Mouse (Mus musculus): ENCODE results near the gene Chil4. TPM values are rescaled to one million over a fixed set of nuclear protein-coding genes. Genes with fewer than 3 reads are reported as not detected.
"Not testable (repeated sequence)": the region's sequence is repeated elsewhere in the genome, so short reads cannot be mapped to it uniquely, and the experiment has no call there.

Gene Chil4
- polyA plus RNA-seq (2012; rRNA removed): not detected in 2 replicates

DNA sequence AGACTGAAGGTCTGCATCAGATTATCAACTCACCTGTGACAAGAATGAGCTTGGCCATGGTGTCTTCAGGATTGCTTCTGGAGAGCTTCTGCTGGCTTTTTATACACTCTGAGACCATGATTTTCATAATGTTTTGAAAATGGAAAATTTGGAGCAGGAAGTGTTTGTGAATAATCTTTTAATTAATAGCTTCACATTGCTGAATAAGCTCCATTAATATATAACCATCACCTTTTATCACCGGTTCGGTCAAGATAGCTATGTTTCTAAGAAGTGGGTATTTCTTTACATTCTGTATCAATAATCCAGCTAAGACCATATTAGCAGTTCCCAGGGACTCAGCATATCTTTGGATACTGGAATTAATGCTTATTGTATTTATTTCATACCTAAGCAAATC, at the start of gene Chil4:
TSS of gene Chil4 (minus strand) at position 101 of the 400 bp plus-strand sequence.
- DNase-seq (ENCODE audit: low spot score): no peak

DNA sequence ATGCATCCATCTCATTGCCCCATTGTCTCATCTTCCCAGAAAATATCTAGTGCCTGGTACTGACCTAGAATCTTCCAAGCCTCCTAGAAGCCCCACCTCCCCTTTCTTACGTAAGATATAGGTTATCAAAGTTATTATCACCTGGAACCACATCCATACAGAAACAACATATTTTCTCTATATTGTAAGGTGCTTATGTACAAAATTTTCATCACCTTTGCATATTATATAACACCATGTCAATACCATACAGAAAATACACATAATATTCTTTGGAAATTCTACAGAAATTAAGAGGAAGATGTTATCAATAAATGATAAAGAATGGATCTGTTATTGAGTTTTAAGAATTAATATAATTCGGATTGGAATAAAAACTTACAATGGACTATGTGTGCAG, 46.5 kb upstream of the Chil4 start:
- no peak for DNase-seq (ENCODE audit: low spot score)

- DNase-seq (ENCODE audit: low spot score): no peak
Measured at GRCm38 (mm10) chr3:106264854-106265253, 45.5 kb upstream of the Chil4 start.

- DNase-seq (ENCODE audit: low spot score): not testable (repeated sequence)
Measured at GRCm38 (mm10) chr3:106257076-106257475, 37.8 kb upstream of the Chil4 start.

GRCm38 (mm10) chr3:106252719-106253118, 33.4 kb upstream of the Chil4 start:
- no peak for DNase-seq (ENCODE audit: low spot score)

DNA sequence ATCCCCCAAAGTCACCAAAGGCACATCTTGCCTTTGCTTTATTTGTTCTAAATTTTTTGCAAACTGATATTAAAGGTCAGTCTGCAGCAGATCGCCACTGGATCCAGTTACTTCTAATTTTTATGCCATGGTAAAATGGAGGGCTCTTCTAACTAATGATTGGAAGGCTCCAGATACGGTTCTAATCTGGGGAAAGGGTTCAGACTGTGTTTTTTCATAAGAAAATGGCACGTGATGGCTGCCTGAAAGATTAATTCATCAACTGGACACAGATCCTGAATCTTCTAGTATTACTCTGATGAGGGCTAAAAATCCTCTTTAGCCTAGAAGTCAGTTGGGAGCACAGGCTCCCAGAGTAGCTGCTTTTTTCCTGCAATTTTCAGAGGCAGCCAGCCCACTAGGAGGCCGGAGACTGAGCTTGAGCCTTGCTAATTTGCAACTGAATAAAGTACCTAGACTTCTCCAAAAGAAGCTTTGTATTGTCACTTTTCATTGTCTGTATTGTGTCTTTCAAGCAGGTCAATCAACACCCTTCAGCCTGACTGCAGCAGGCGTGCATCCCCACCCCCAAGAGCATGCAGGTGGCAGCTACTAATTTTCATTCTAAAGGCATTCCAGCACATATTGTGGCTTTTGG, 31.6 kb upstream of the Chil4 start:
- DNase-seq (ENCODE audit: low spot score): not testable (repeated sequence)

GRCm38 (mm10) chr3:106247369-106247768, 28.1 kb upstream of the Chil4 start:
- not testable (repeated sequence) for DNase-seq (ENCODE audit: low spot score)

GRCm38 (mm10) chr3:106240210-106240609, 20.9 kb upstream of the Chil4 start:
- not testable (repeated sequence) for DNase-seq (ENCODE audit: low spot score)

DNA sequence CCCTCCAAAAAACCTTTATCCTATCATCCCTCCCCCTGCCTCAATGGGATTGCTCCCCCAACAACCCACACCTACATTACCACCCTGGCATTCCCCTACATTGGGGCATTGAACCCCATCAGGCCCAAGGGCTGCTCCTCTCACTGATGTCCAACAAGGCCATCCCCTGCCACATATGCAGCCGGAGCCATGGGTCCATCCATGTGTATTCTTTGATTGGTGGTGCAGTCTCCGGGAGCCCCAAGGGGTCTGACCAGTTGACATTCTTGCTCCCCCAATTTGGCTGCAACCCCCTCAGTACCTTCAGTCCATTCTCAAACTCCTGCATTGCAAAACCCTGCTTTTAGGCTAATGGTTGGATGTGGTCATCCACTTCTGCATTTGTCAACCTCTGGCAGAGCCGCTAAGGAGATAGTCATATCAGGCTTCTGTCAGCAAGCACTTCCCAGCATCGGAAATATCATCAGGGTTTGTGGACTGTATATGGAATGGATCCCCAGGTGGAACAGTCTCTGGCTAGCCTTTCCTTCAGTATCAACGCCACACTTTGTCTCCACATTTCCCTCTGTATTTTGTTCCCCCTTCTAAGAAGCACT, 20.0 kb upstream of the Chil4 start:
- DNase-seq (ENCODE audit: low spot score): no peak

DNA sequence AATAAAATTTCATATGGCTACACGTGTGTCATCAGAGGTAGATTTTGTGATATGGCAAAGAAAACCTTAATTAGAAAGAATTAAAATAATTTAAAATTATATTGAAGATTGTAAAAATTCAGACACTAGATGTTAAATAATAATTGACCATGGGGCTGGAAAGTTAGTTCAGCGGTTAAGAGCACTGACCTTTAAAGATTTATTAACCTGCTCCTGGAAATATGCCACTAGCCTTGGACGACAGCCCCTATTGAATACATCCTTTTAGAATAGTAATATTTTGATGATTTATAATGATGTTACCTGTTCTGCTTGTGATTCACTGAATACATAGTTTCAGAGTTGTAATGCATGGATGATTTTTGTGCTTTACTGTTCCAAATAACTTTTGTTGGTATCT, 4.1 kb upstream of the Chil4 start:
- not testable (repeated sequence) for DNase-seq (ENCODE audit: low spot score)

DNA sequence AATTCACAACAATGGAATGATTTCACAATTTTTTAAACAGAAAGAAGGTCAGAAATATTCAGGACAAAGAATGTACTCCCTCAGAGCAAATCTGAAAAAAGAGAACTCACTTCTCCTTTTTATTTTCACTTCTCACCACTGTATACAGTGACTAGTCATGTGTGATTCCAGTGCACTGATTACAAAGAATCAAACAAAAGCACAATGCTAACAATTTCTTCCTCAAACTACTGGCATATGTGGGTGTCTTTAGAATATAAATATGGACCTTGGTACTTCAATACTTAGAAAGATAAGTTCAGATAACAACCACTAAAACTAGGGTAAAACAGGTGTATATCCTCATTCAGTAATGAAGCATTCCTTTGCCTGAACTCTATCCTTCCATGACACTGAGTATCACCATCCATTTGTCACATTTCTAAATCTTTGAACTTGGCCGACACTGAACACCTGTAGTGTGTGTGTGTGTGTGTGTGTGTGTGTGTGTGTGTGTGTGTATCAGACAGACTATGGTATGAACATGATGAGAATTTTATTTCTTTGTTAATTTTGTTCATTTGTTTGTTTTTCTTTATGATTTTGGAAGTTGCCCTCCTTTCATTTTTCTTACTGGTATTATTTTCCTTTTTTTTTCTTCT, 2.4 kb upstream of the Chil4 start:
- DNase-seq (ENCODE audit: low spot score): no peak

GRCm38 (mm10) chr3:106218284-106218954, 888 bp downstream of the Chil4 start:
- not testable (repeated sequence) for DNase-seq (ENCODE audit: low spot score)

GRCm38 (mm10) chr3:106198030-106198429, 21.3 kb downstream of the Chil4 start:
- not testable (repeated sequence) for DNase-seq (ENCODE audit: low spot score)

GRCm38 (mm10) chr3:106197246-106197645, 22.1 kb downstream of the Chil4 start:
- not testable (repeated sequence) for DNase-seq (ENCODE audit: low spot score)

DNA sequence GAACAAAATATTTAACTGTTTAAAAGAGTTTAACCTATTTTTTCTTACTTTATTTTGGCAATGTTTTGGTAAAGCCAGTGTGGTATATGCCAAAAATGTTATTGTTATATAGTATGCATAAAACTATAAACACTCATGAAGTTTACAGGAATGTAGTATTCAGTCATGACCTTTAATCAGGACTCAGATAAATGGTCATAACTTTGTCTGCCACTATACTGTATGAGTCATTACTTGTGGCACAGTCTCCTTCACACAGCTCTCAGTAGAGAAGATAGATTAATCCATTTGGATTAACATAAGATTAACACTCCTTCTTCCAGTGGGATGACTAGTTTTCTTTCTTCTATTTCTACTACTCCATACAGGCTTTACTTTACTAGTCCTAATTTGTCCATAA, 23.0 kb downstream of the Chil4 start:
- no peak for DNase-seq (ENCODE audit: low spot score)

DNA sequence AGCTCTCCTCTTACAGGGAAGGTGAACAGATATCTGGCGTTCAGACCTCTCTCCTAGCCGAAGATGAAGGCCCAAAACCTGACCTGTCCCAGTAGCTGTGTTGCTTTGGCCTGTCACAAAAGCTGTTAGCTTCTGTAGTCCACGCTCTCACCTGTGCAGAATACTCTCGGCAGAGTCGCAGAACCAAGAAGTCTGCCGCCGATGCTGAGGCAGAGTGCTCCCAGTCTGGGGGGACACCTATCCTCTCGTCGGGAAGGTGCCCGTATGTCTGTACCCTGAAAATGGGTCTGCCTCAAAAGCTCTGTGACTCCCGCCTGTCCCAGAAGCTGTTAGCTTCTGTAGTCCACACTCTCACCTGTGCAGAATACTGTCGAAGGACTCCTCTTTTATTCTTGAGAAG, 23.8 kb downstream of the Chil4 start:
- DNase-seq (ENCODE audit: low spot score): no peak

GRCm38 (mm10) chr3:106187991-106188390, 31.3 kb downstream of the Chil4 start:
- no peak for DNase-seq (ENCODE audit: low spot score)

- no peak for DNase-seq (ENCODE audit: low spot score)
Measured at GRCm38 (mm10) chr3:106177509-106178189, 41.7 kb downstream of the Chil4 start.

DNA sequence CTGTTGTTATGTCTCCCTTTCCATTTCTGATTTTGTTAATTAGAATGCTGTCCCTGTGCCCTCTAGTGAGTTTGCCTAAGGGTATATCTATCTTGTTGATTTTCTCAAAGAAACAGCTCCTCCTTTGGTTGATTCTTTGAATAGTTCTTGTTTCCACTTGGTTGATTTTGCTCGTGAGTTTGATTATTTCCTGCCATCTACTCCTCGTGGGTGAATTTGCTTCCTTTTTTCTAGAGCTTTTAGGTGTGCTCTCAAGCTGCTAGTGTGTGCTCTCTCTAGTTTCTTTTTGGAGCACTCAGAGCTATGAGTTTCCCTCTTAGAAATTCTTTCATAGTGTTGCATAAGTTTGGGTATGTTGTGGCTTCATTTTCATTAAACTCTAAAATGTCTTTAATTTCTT, 44.3 kb downstream of the Chil4 start:
- DNase-seq (ENCODE audit: low spot score): not testable (repeated sequence)

DNA sequence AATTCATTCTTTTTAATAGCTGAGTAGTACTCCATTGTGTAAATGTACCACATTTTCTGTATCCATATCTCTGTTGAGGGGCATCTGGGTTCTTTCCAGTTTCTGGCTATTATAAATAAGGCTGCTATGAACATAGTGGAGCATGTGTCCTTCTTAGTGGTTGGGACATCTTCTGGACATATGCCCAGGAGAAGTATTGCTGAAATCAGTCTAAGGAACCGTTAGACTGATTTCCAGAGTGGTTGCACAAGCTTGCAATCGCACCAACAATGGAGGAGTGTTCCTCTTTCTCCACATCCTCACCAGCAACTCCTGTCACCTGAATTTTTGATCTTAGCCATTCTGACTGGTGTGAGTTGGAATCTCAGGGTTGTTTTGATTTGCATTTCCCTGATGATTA, 46.8 kb downstream of the Chil4 start:
- DNase-seq (ENCODE audit: low spot score): not testable (repeated sequence)

GRCm38 (mm10) chr3:106171135-106171731, 48.1 kb downstream of the Chil4 start:
- DNase-seq (ENCODE audit: low spot score): no peak

Measured in urinary bladder, adult 2 months (tissue).